Mouse (Mus musculus): ENCODE measurements around the gene Cd163l1.

The Cd163l1 gene

DNA sequence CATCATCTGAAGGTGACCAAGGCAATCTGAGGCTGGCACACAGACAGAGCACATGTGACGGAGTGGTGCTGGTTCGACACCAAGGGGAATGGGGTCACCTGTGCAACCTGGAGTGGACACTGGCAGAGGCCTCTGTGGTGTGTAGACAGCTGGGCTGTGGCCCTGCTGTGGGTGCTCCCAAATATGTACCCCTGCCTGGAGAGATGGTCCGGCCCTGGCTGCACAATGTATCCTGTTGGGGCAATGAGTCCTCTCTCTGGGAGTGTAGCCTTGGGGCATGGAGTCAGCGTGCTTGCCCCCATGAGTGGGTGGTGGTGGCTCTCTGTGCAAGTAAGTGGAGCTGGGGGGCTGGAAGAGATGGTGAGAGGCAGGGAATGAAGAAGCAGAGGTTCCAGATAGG is 2.3 kb downstream of the Cd163l1 start:
- DNase-seq (ENCODE audit: low spot score): no peak

- no peak for DNase-seq (ENCODE audit: low spot score)
Measured at GRCm38 (mm10) chr7:140224209-140224608, 6.1 kb downstream of the Cd163l1 start.

- DNase-seq (ENCODE audit: low spot score): no peak
Measured at GRCm38 (mm10) chr7:140228476-140228875, 10.4 kb downstream of the Cd163l1 start.

- DNase-seq (ENCODE audit: low spot score): no peak
Measured at GRCm38 (mm10) chr7:140231026-140231425, 13.0 kb downstream of the Cd163l1 start.

GRCm38 (mm10) chr7:140233696-140234095 is 15.6 kb downstream of the Cd163l1 start:
- no peak for DNase-seq (ENCODE audit: low spot score)

DNA sequence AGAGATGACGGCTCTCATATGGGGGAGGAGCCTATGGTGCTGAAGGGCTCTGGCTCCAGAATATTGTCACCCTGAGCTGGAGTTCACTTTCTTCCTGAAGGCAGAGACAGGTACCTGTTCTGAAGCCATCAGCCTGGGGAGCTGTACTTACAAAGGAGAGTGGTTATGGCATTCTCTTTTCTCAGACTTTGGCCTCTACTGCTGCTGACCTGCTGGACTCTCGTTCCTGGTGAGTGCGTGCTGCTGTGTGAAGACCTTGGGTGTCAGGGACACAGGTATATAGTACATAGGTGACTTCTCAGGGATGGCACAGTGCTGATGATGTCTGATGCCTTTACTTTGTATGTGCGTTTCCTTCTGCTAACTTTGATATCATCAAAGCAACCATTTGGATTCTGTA is 29.1 kb downstream of the Cd163l1 start, which contains the start of gene 5830411N06Rik:
Gene 5830411N06Rik (plus strand): TSS at position 69 of the 400 bp plus-strand sequence.
- no peak for DNase-seq (ENCODE audit: low spot score)

DNA sequence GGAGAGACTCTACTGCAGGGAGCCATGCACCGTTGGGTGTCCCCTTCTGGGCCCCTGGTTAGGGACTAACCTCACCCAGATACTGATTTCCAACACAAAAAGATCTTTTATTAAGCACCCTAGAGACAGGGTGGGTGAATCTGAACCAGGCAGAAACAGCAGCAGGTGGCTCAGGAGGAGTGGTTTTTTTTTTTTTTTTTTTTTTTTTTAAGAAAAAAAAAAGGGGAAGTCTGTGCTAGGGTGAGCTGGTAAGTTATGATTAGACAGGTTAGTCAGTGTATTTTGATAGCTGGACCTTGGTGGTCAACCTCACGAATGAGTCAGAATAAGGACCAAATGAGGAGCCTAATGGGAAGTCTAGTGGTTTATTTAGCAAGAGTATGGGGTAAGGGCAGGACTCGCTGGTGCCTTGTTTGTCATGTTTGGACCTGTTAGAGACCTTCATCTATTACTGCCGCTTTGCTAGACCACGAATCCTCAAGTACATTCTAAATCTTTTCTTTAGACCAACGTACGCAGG is 35.8 kb downstream of the Cd163l1 start:
- no peak for DNase-seq (ENCODE audit: low spot score)

All from lung, postnatal 25 days (tissue).